ENCODE assay signal across 10 mouse cellular contexts in genomic region chr9:120676301-120676700, GRCm38 (mm10).
DNase-seq lines count a peak whose midpoint lies in the region; ATAC-seq lines count a peak whose summit lies in the region.
"Had no signal": no experiment of that assay in that cellular context is flagged by ENCODE, and none has a peak within 500 bp of the region (broad histone marks: within the 10 kb centered on the region; RNA-seq: fewer than 3 reads in every experiment).

No protein-coding gene starts in this region.

- H3K4me3 ChIP-seq in forebrain, embryonic 12.5 days (replicated peaks), result no peak overlapping the region
- H3K4me3 ChIP-seq in forebrain, embryonic 14.5 days (ENCODE audit: low read depth, low read length), result no peak overlapping the region
- H3K4me3 ChIP-seq in kidney, embryonic 14.5 days (ENCODE audit: low read length), result no peak overlapping the region
- peak overlapping the region; percentile 51 for H3K4me3 ChIP-seq in embryonic facial prominence, embryonic 10.5 days
- no peak overlapping the region for H3K4me3 ChIP-seq in limb, embryonic 12.5 days (replicated peaks)

- peaks cover 58% of the 10 kb centered on the region for H3K4me1 ChIP-seq in forebrain, embryonic 12.5 days
- peaks cover 29% of the 10 kb centered on the region for H3K4me1 ChIP-seq in forebrain, embryonic 14.5 days (ENCODE audit: control insufficient read depth, insufficient read depth, low read length)
- H3K4me1 ChIP-seq in kidney, embryonic 14.5 days (ENCODE audit: control insufficient read depth, insufficient read depth, low read length), result peaks cover 27% of the 10 kb centered on the region
- H3K4me1 ChIP-seq in embryonic facial prominence, embryonic 10.5 days, result peaks cover 61% of the 10 kb centered on the region
- H3K4me1 ChIP-seq in limb, embryonic 12.5 days (replicated peaks), result peaks cover 41% of the 10 kb centered on the region

- WGBS in forebrain, embryonic 12.5 days, result 13% methylated on average over 9 of the region's 9 CpGs
- 13% methylated on average over 9 of the region's 9 CpGs for WGBS in forebrain, embryonic 14.5 days
- WGBS in kidney, embryonic 14.5 days, result 12% methylated on average over 9 of the region's 9 CpGs
- 23% methylated on average over 9 of the region's 9 CpGs for WGBS in embryonic facial prominence, embryonic 10.5 days
- WGBS in limb, embryonic 12.5 days, result 10% methylated on average over 9 of the region's 9 CpGs

- H3K4me2 ChIP-seq in forebrain, embryonic 12.5 days, result peak overlapping the region; percentile 59; the same call in 1 of the 2 replicates
- H3K4me2 ChIP-seq in forebrain, embryonic 14.5 days (ENCODE audit: low read length), result no peak overlapping the region
- H3K4me2 ChIP-seq in kidney, embryonic 14.5 days (replicated peaks; ENCODE audit: low read depth, low read length), result peak overlapping the region; percentile 62; the same call in 1 of the 2 replicates
- peak overlapping the region; percentile 66 for H3K4me2 ChIP-seq in limb, embryonic 12.5 days

- H3K27ac ChIP-seq in forebrain, embryonic 12.5 days, result no peak overlapping the region
- H3K27ac ChIP-seq in forebrain, embryonic 14.5 days (ENCODE audit: low read depth, low read length), result no peak overlapping the region
- H3K27ac ChIP-seq in kidney, embryonic 14.5 days (ENCODE audit: low read depth, low read length), result no peak overlapping the region
- H3K27ac ChIP-seq in embryonic facial prominence, embryonic 10.5 days (replicated peaks), result no peak overlapping the region
- no peak overlapping the region for H3K27ac ChIP-seq in limb, embryonic 12.5 days
- H3K27ac ChIP-seq: liver, embryonic 13.5 days had no signal

- DNase-seq in forebrain, embryonic 14.5 days (ENCODE audit: low spot score), result no peak
- DNase-seq in kidney, adult 11 months, result no peak
- no peak for DNase-seq in embryonic facial prominence, embryonic 10.5 days (ENCODE audit: low spot score)
- DNase-seq in urinary bladder, adult 2 months (ENCODE audit: low spot score), result no peak
- DNase-seq: heart, postnatal 4 days; liver, embryonic 13.5 days had no signal

- no peaks in the 10 kb centered on the region for H3K36me3 ChIP-seq in forebrain, embryonic 12.5 days (replicated peaks)
- no peaks in the 10 kb centered on the region for H3K36me3 ChIP-seq in forebrain, embryonic 14.5 days (ENCODE audit: control insufficient read depth, insufficient read depth, low read length)
- H3K36me3 ChIP-seq in kidney, embryonic 14.5 days (ENCODE audit: control insufficient read depth, insufficient read depth, low read length), result no peaks in the 10 kb centered on the region
- H3K36me3 ChIP-seq in embryonic facial prominence, embryonic 10.5 days (replicated peaks), result no peaks in the 10 kb centered on the region
- no peaks in the 10 kb centered on the region for H3K36me3 ChIP-seq in limb, embryonic 12.5 days
- H3K36me3 ChIP-seq: liver, embryonic 13.5 days had no signal

- no peaks in the 10 kb centered on the region for H3K9me3 ChIP-seq in forebrain, embryonic 12.5 days
- H3K9me3 ChIP-seq in forebrain, embryonic 14.5 days (replicated peaks; ENCODE audit: control insufficient read depth, low read length), result no peaks in the 10 kb centered on the region
- no peaks in the 10 kb centered on the region for H3K9me3 ChIP-seq in kidney, embryonic 14.5 days (ENCODE audit: control insufficient read depth, low read length)
- no peaks in the 10 kb centered on the region for H3K9me3 ChIP-seq in embryonic facial prominence, embryonic 10.5 days
- no peaks in the 10 kb centered on the region for H3K9me3 ChIP-seq in limb, embryonic 12.5 days
- H3K9me3 ChIP-seq: liver, embryonic 13.5 days had no signal

- no peak overlapping the region for H3K9ac ChIP-seq in forebrain, embryonic 12.5 days
- H3K9ac ChIP-seq in forebrain, embryonic 14.5 days (ENCODE audit: low read length), result no peak overlapping the region
- no peak overlapping the region for H3K9ac ChIP-seq in kidney, embryonic 14.5 days (ENCODE audit: low read depth, low read length)
- H3K9ac ChIP-seq in limb, embryonic 12.5 days (replicated peaks), result no peak overlapping the region
- H3K9ac ChIP-seq: liver, embryonic 13.5 days had no signal

- ATAC-seq in forebrain, embryonic 12.5 days (ENCODE audit: low FRiP score), result no peak
- ATAC-seq in forebrain, embryonic 14.5 days, result no peak
- ATAC-seq in kidney, embryonic 14.5 days (ENCODE audit: low FRiP score, low TSS enrichment), result no peak
- no peak for ATAC-seq in limb, embryonic 12.5 days (ENCODE audit: insufficient number of reproducible peaks, insufficient read depth, low FRiP score, low TSS enrichment, low read depth)
- no peak for ATAC-seq in cerebellum, adult (ENCODE audit: insufficient number of reproducible peaks, low FRiP score, low TSS enrichment)

- H3K27me3 ChIP-seq in forebrain, embryonic 12.5 days, result peaks cover 17% of the 10 kb centered on the region
- H3K27me3 ChIP-seq in forebrain, embryonic 14.5 days (replicated peaks; ENCODE audit: control insufficient read depth, insufficient read depth, low read length), result no peaks in the 10 kb centered on the region
- H3K27me3 ChIP-seq in kidney, embryonic 14.5 days (ENCODE audit: control insufficient read depth, insufficient read depth, low read length), result 0 out of 2 replicates have a peak, but pooled peaks cover 3% of the 10 kb centered on the region
- peaks cover 56% of the 10 kb centered on the region for H3K27me3 ChIP-seq in embryonic facial prominence, embryonic 10.5 days (replicated peaks; ENCODE audit: low read depth, poor library complexity, severe bottlenecking)
- H3K27me3 ChIP-seq in limb, embryonic 12.5 days, result peaks cover 20% of the 10 kb centered on the region
